Mouse (Mus musculus) adipocyte (in vitro differentiated cells): ENCODE measurements around the gene Zfp57.
"Not testable (repeated sequence)": the region's sequence is repeated elsewhere in the genome, so short reads cannot be mapped to it uniquely, and the experiment has no call there.

Experiments used
- DNase-seq: peaks from one replicate; pipeline ENCODE4 v3.0.0-alpha.2; 2016; ENCODE audit warnings: low spot score

The Zfp57 gene

DNA sequence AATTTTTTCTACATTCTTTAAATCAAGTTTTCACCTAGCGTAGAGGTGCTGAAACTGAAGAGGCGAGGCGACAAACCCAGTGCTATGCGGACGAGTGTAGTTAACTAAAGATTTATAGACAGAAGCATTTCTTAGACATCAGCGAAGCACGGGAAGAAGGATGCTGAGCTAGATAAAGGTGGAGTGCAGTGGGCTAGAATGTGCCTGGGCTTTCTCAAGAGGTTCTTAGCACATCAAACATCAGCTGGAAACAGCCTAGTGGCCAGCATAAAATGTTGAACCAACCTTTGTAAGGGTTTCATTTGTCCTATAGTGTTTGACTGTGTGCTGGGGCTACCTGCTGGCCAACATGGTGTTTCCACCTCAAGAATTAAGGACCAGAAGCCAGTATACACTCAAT, at the start of gene Zfp57:
TSS of gene Zfp57 (plus strand) at position 301 of the 400 bp plus-strand sequence.
- DNase-seq = no peak

DNA sequence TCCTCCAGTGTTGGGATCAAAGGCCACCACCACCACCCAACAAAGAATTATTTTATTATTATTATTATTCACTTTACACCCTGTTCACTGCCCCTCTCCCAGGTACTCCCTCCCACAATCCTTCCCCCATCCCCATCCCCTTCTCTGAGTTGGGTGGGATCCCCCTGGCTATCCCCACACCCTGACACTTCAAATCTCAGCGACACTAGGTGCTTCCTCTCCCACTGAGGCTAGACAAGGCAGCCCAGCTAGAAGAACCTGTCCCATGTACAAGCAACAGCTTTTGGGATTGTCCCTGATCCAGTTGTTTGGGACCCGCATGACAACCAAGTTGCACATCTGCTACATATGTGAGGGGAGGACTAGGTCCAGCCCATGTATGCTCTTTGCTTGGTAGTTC, 48.3 kb upstream of the Zfp57 start:
- no peak for DNase-seq

DNA sequence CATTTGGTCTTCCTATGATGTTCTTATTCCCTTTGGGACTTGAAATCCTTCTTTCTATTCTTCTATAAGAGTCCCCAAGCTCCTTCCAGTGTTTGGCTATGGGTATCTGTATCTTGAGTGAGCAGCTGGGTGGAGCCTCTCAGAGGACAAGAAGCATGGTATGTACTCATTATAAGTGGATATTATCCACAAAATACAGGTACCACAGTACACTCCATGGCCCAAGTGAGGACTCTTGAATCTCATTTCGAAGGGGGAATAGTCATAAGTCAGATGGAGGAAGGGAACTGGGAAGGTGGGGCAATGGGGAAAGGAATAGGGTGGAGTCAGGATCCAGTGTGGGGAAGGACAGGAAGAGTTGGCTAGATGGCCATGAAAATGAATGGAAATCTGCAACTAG, 47.9 kb upstream of the Zfp57 start:
- no peak for DNase-seq

DNA sequence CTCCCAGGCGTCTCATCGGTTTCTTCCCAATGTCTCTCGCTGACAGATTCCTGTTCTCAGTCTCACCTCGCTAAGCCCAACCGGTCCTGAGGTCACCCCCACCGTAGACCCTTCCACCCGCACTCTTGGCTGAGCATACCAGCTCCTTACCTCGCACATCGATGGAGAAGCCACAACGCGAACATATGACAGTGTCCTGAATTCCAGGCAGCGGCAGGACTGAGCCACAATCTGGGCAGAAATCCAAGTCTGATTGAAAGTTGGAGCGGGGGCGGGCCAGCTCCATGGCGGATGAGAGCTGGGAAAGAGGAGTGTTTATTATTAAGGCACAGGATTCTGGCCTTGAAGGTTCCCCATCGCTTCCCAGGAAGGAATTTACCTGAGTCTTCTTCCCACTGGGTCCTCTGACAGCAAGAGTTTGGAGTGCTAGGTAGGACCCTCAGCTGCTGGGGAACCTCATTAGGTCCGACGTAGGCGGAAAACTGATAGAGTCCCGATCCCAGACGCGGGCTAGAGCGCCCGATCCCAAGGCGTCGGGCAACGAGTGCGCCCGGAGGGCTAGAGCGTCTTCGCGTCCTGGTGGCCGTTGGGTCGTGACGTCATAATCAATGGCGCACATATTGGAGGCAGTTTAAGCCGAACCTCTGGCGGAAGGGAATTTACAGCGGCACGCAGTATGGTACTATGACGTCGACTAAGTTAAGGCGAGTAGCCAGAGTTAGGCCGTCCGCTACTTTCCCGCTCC, 42.8 kb upstream of the Zfp57 start, which contains the start of the genes Znrd1 and Znrd1as:
TSS of gene Znrd1 (minus strand) at position 561 of the 745 bp plus-strand sequence.
TSS of gene Znrd1as (plus strand) at position 594 of the 745 bp plus-strand sequence.
- peak; percentile 99 for DNase-seq

DNA sequence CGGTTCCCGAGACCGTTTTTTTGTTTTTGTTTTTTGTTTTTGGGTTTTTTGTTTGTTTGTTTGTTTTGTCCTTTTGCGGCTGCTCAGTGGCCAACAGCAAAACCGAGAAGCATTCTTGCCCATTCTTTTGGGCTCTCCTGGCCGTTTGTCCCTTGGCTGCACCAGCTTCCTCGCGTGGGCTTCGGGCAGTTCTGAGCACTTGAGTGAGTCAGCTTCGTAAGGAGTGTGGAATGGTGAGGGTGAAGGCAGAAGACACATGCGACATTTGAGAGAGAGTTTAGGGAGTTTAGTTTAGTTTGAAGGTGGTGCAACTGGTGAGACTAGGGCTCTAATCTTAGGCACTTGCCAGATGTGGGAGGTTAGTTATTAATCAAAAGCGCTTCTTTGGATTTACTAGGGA, 42.1 kb upstream of the Zfp57 start:
- DNase-seq = no peak

DNA sequence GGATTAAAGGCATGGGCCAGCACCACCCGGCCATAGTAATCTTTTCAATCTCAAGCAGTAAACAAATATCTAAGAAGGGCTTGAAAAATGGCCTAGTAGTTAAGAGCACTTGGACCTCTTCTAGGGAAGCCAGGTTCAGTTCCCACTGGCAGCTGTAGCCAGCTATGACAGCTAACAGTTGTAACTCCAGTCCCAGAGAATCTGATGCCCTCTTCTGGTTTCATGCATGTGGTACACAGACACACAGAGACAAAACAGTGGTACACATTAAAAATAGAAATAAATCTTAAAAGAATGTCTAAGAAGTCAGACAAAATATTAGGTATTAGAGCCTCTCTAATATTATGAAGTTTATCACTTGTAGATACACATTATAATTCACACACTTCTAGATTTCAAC, 39.8 kb upstream of the Zfp57 start:
- no peak for DNase-seq

DNA sequence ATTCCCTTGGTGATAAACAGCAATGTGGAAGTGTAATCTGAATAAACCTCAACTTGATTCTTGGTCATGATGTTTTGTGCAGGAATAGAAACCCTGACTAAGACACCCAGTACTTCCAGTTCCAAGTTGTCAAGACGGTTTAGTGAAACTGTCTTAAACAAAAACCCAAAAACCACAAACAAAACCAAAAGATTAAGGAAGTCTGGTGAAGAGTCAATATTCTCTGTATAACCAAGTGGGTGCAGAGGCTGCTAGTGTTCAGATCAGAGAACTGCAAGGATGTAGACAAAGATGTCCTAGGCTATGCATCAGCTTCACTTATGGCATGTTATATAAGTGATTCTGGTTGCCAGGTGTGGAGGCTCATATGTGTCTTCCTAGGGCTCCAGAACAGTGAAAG, 34.1 kb upstream of the Zfp57 start:
- DNase-seq = no peak

DNA sequence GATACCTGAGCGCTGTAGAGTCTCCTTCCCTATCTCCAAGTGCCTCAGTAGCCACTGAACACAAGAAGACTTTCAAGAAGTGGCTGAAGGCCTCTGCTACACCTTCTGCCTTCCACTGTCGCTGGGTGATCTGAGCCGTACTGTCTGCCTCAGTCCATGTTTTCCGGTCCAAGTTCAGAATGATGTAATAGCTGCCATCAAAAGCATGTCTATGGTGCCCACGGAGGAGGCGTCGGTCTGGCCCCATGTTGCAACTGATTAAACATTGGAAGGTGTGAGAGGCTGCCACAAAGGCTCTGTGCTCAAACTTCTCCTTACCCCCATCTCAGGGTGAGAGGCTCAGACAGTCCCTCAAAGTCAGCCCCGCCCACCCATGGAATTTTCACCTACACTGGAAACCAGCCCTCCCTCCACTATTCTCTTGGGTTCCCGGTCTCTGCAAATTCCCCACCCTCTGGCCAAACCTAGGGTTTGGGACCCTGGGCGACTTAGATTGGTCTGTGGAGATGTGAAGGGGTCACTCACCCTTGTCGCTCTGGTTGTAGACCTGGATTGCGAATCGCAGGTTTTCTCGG, 30.6 kb upstream of the Zfp57 start:
- DNase-seq = no peak

DNA sequence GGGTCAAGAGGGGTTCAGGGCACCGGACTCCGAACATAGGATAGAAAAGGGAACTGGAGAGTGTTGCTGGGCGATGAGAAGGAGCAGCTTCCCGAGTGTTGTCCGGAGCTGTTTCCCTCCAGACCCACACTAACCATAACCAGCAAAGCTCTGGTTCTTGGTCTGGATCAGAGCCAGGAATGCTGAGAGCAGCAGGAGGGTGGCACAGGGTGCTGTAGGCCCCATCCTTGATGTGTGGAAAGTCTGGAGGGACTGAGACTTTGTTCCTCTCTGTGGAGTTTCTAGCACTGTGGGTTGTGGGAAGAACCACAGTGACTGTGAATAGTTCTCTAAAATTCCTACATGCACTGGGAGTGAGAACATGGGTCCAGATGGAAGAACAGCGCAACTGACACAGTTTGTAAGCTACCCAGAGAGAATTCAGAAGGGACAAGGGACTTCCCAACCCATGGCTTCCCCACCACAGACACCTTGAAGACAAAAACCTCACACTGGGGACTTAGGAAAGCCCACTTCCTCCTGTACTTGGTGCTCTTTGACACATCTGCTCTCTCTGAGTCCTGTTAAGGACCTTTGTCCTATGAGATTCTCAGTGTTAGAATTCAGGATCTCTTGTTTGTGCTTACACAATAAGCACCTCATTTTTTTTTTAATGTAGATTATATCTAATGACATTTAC, 29.7 kb upstream of the Zfp57 start:
- DNase-seq = no peak

DNA sequence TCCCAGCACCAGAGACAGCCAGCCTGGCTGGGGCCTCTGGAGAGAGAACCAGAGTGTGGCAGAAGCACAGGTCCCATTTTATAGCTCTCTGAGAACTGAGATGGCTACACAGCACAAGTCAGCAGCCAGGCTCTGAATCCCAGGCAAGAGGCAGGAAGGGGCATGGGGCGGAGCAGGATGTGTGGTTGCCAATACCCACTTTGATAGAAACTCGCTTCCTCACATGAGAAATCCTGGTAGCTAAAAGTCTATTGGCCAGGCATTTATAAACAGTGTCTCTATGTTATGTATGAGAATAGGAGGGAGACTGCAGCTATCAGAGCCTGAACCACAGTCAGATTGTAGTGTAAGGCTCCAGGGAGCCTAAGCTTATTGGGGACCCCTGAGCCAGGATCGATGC, 28.2 kb upstream of the Zfp57 start:
- DNase-seq = no peak

DNA sequence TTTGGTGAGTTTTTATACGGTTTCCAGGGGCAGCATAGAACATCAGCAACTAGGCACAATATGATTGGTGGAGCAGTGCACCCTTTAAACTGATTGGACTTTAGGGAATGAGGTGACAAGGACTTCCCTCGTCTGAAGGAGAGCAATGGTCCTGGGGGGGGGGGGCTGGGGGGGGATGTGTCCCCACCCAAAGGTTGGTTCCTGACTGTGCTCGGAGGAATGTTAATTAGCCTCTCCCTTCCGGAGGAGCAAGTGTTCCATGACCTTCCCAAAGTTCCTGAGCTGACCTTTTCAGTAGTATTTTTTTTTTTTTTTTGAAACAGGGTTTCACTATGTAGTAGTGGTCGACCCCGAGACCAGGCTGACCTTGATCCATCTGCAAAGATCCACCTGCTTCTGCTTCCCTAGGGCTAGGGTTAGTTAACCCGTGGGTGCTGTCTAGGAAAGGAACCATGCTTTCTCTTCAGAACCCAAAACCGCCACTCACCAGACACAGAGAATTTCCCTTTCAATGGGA, 27.6 kb upstream of the Zfp57 start:
- DNase-seq = no peak

DNA sequence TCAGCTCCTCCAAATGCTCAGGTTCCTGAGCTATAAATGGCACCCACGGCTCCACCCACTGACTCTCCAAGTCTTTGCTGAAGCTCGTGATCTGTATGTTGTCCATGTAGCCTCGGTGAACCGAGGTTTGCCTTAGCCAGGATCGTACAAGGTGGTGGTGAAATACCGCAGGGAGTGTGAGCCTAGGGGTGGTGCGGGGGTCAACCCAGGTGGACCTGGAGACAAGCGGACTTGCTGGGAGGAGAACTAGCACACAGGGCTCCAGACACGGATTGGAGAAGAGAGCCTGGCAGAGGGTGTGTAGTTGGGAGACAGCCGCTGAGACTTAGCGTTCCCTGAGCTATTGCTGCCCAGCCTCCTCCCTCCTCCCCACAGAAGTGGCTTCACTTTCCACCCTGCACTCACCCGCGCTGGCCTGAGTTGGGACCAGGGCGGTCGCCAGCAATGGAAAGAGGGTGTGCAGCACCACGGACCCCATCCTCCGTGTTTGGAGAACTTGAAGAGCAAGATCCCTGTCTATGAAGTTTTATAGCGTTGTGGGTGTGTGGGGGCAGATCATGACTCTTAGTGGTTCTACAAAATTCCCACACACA, 19.6 kb upstream of the Zfp57 start, which contains the start of gene 2410137M14Rik:
TSS of gene 2410137M14Rik (minus strand) at position 17 of the 593 bp plus-strand sequence.
- no peak for DNase-seq

DNA sequence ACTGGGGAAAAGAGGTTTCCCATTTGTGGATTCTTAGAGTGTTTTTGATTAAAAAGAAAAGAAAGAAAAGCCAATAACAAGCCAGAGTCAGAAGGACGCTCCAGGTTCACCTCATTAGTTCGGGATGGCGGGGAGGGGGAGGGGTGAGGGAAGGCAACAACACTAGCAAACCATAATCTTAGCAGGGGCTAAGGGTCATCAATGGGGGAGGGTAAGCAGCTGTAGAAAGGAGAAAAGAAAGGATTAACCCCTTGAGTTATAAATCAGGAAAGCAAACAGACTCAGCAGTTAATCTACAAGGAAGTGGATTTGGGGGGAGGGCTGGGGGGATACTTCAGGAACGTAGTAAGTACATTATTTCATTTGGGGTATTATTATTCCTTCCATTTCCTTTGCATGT, 19.1 kb upstream of the Zfp57 start:
- no peak for DNase-seq

DNA sequence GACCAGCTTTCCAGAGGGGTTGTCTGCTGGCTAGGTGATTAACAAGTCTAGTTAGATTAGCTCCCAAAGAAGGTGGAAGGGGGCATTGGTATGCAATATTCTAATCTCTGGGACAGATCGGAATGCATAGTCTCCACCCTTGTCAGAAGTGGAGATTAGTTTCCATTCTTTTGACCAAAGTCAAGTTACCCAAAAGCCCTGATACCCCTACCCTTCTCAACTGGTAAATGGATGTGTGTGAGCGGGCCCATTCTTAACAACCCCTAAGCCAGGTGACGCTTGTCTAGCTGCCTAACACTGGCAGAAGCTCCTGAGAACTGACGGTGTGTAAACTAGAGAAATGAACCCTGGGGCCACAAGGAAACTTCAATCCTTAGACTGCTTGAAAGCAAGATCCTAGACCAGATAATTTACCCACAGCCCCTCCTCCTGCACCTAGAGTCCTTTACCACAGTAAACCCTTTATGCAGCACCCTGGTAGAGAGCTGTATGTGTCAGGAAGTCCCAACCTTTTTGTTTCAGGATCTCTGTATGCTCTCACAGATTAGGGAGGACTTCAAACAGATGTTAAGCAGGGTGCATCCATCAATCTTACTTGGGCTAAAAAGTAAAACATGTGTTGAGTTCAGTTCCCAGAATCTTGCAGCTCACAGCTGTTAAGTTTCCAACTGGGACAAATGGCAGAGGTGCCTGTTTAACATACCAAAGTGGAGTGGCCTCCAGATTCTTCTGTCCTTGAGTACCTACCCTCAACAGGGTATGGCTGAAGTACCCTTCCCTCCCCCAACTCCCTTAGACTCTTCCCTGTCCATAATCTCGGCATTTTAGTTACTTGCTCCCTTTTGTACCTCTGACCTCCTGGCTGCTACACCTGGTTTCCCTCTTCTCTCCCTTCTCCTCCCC, 18.5 kb upstream of the Zfp57 start:
- DNase-seq = no peak

DNA sequence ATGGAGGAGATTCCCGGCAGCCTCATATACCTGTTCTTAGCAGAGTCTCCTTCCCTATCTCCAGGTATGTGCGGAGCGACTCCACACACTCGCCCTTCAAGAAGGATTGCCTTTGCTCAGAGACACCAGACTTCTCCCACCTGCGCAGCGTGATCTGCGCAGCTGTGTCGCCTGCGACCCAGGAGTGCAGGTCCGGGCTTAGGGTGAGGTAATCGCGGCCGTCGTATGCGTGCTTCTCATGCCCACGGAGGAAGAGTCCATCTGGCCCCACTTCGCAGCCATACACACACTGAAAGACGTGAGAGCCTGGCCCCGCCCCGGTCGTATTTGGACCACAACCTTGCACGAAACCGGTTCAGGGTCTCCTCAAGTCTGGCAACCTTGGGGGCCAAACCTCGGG, 12.5 kb upstream of the Zfp57 start:
- DNase-seq = no peak

DNA sequence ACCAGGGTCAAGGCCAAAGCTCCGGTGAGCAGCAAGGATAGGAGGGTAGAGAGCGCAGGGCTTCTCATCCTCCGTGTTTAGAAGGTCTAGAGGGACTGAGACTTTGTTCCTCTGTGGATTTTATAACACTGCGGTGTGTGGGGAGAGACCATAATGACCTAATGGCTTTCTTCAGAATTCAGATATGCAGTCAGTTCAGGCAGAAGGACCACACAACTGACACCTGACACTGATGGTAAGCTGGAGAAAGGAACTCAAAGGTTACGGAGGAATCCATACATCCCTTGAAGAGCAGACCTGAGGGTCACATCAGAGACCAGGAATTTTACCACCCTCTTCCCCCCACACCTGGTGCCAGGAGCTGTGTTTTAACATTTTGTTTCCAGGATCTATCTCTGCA, 11.5 kb upstream of the Zfp57 start, which contains the start of gene H2-M5:
TSS of gene H2-M5 (minus strand) at position 101 of the 400 bp plus-strand sequence.
- DNase-seq = no peak

DNA sequence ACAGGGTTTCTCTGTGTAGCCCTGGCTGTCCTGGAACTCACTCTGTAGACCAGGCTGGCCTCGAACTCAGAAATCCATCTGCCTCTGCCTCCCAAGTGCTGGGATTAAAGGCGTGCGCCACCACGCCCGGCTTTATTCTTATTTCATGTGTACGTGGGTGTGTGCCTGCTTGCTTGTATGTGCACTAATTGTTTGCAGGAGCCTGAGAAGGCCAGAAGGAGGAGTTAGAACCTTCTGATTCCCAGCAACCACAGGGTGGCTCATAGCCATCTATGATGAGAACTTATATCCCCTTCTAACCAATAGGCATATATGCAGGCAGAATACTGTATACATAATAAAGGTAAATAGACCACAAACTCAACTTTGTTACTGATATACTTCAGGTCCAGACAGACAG, 10.3 kb upstream of the Zfp57 start:
- DNase-seq = not testable (repeated sequence)

DNA sequence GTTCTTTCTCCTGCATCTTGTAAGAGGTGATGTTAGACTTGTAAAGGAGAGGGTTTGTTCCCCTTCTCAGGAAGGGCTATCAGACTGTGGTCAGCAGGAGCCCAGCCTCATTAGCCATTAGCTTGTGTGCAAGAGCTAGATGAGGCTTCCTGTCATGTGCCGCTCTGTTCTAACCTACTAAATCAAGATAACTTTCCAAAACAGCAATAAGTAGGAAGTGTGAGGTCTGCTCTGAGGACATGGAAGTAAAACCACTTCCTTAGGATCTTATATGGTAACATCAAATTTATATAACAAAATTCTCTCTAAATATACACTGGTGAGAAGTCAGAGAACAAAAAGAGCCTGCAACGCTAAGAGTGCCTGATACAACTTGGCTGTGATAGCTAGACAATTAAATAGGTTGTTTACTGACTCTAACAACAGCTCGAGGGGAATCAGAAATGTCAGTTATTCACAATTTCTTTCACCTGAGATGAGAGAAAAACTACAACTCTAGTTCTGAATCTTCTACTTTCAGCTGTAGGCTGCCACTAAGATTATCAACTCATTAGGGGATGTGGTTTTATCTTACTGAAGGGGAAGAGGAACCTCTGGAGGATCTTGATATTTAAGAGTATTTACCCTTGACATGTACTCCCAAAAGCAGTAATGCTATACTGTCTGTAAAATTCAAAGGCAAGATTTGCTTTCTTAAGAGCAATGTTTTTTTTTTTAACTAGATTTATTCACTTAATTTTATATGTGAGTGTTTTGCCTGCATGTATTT, 8.4 kb upstream of the Zfp57 start:
- DNase-seq = no peak

DNA sequence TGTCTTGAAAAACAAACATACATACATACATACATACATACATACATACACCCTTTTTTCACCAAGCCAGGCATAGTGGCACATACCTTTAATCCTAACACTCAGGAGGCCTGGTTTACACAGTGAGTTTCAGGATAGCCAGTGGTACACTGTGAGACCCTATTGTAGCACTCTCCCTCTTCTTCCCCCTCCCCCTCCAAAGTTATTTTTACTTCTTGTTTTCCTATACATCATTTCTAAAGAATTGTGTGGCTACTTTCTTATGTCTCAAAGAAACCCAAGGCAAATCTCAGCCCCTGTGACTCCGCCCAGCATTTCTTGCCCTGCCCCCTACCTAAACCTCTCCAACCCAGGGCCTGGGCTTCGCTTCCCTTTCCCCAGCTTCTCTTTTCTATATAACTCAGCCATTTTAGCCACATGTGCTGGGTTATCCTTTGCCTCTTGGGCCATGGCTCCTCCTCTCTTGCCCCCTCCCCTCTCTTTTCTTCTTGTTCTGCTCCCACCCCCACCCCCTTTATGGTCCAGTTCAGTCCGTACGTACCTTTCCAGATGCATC, 7.1 kb upstream of the Zfp57 start:
- DNase-seq = no peak

DNA sequence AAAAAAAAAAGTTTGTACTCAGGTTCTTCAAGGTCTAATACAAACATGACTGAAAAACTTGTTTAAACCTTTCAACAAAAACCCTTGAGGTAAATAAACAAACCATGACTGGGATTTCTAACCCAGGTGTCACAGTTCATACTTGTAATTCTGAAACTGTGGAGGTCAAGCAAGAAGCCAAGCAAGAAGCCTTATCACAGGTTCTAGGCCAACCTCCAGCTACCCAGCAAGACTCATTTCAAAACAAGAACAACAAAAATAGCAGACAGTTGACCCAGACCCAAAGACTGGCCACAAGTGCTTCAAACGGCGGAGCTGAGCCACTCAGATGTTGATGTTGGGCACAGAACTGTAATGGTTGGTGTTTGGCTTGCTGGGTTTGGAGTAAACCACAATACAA, 6.4 kb upstream of the Zfp57 start:
- no peak for DNase-seq
